Mouse (Mus musculus) forebrain, embryonic 14.5 days (tissue): ENCODE data around the gene Traf3ip1. TPM values are rescaled to one million over a fixed set of nuclear protein-coding genes. Genes with fewer than 3 reads are reported as not detected.

Experiments
- ATAC-seq: fragments of 200-750 bp; cut with Nextera tagmentation; 2 replicates; pipeline ENCODE4 v1.8.0; 2017; ENCODE audit warnings: mild to moderate bottlenecking, moderate library complexity
- DNase-seq: peaks from one replicate; pipeline ENCODE4 v3.0.0-alpha.2; 2015; ENCODE audit warnings: low spot score
- H3K27ac ChIP-seq: fragments of 300-500 bp; sonication (generic); 2 replicates; pipeline ENCODE4 v1.5.1; 2014; ENCODE audit warnings: low read depth, mild to moderate bottlenecking, control low read depth, low read length, moderate library complexity
- H3K27me3 ChIP-seq: fragments of 300-500 bp; sonication (generic); replicated peaks from 2 replicates; pipeline ENCODE4 v1.6.1; 2014; ENCODE audit warnings: low read length, control low read depth, mixed read lengths; ENCODE audit not compliant: control insufficient read depth, insufficient read depth
- H3K36me3 ChIP-seq: fragments of 300-500 bp; sonication (generic); 2 replicates; pipeline ENCODE4 v1.6.1; 2014; ENCODE audit warnings: low read length, control low read depth; ENCODE audit not compliant: control insufficient read depth, insufficient read depth
- H3K4me1 ChIP-seq: fragments of 300-500 bp; sonication (generic); 2 replicates; pipeline ENCODE4 v1.6.1; 2014; ENCODE audit warnings: antibody characterized with exemption, low read length, control low read depth; ENCODE audit not compliant: control insufficient read depth, insufficient read depth
- H3K4me2 ChIP-seq: fragments of 300-500 bp; sonication (generic); 2 replicates; pipeline ENCODE4 v1.6.1; 2014; ENCODE audit warnings: mild to moderate bottlenecking, control low read depth, low read length
- H3K4me3 ChIP-seq: fragments of 300-500 bp; sonication (generic); 2 replicates; pipeline ENCODE4 v1.5.1; 2014; ENCODE audit warnings: low read depth, low read length, control low read depth
- H3K9ac ChIP-seq: fragments of 300-500 bp; sonication (generic); 2 replicates; pipeline ENCODE4 v1.6.1; 2014; ENCODE audit warnings: mild to moderate bottlenecking, low read length, control low read depth, moderate library complexity
- H3K9me3 ChIP-seq: fragments of 300-500 bp; sonication (generic); replicated peaks from 2 replicates; pipeline ENCODE4 v1.6.1; 2016; ENCODE audit warnings: low read length, control low read depth, mixed read lengths; ENCODE audit not compliant: control insufficient read depth
- WGBS: fragments of 180-500 bp; shearing (Covaris S2); extraction: QIAGEN DNeasy Blood & Tissue Kit; methylation state at CpG from one replicate; pipeline ENCODE4 v1.1.7; 2014; 5-methylcytosine and 5-hydroxymethylcytosine counted together
- polyA plus RNA-seq: library from polyadenylated mRNA; unstranded; fragments of >200 nt; fragmentation: Nextera tagmentation; extraction: Ambion mirVana; gene quantifications from 2 replicates; pipeline ENCODE4 v1.2.1, GENCODE M21; 2014

The Traf3ip1 gene
- polyA plus RNA-seq, 1 experiment from 2014 or later, result 6.5 TPM

- ATAC-seq (no peak), DNase-seq (no peak)
- H3K27me3 ChIP-seq, result no peaks in the 10 kb centered on the region
- H3K27ac ChIP-seq, result no peak overlapping the region
- WGBS, result 66% methylated on average over 2 of the region's 2 CpGs
- no peak overlapping the region for H3K4me3 ChIP-seq
- H3K4me2 ChIP-seq, result no peak overlapping the region
- peaks cover 9% of the 10 kb centered on the region; the same call in 1 of the 2 replicates for H3K36me3 ChIP-seq
- no peak overlapping the region for H3K9ac ChIP-seq
- no peaks in the 10 kb centered on the region for H3K9me3 ChIP-seq
- no peaks in the 10 kb centered on the region for H3K4me1 ChIP-seq
Measured at GRCm38 (mm10) chr1:91533483-91533882, 39.0 kb downstream of the Traf3ip1 start.

DNA sequence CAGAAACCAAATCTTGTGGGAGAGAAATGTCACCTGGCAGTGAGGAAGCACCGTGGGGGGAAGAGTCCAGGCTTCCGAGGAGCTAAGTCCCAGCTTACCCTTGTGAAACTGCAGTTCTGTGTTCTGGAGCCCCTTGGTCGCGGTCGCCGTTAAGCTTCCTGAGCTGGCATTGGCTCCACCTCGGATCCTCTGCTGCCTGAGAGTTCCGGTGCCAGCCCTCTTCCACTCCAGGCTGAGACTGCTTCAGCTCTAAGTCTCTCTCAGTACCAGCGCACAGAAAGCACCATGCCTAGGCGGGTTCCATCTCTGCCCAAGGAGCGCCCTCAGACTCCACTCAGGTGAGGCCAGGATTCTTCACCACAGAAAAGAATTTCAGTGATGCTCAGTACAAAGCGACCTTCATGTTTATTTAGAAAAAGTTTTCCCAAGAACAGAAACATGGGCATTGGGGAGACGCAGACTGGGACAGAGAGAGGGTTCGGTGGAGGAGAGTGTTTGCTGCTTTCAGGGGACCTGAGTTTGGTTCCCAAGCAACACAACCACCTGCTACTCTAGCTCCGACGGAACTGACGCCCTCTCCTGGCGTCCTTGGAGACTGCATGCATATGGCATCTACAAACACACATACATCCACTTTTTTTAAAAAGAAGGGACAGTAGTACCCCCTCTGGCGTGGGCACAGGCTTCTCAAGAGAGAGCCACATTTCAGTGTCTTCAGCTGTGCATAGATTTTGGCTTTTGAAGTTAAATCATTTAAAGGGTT lies 39.7 kb downstream of the Traf3ip1 start:
- no peaks in the 10 kb centered on the region for H3K9me3 ChIP-seq
- ATAC-seq (no peak), DNase-seq (no peak)
- 0 out of 2 replicates have a peak, but pooled peaks cover 4% of the 10 kb centered on the region for H3K27me3 ChIP-seq
- no peak overlapping the region for H3K27ac ChIP-seq
- H3K4me1 ChIP-seq, result no peaks in the 10 kb centered on the region
- H3K4me2 ChIP-seq, result no peak overlapping the region
- WGBS, result 83% methylated on average over 19 of the region's 19 CpGs
- no peak overlapping the region for H3K9ac ChIP-seq
- H3K36me3 ChIP-seq, result 0 out of 2 replicates have a peak, but pooled peaks cover 5% of the 10 kb centered on the region
- no peak overlapping the region for H3K4me3 ChIP-seq

DNA sequence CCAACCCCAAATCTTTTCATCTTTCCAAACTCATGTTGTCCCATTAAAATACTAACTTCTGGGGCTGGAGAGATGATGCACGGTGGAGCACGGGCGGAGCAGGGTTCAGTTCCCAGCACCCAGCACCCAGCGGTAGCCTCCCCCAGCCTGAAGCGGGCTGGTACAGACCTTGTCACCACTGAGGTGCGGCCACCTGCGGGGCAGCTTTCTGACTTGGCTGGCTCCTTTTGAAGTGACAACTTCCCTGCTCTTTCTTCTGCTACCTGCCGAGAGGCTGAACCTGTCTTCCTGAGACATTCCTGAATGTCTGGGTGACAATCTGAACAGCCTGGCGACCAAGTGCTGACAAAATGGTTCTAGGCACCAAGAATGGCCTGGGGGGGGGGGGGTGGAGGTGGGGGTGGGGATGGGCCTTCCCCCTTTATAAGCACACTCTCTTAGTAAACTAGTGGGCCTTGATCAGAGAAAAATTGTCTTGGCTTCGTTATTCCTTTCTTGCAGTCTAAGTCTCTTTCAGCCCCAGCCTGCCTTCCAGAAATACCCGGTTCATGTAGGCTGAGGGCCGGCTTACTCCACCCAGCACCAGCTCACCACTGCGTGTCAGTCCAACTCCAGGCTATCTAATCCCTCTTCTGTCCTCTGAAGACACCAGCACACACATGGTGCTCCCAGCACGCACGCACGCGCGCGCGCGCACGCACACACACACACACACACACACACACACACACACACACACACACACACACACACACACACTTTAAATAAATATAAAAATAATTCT lies 43.5 kb downstream of the Traf3ip1 start:
- no peak for ATAC-seq
- Histone ChIP-seq H3K4me3 (no peak overlapping the region), H3K27me3 (peaks cover 12% of the 10 kb centered on the region; the same call in 1 of the 2 replicates), H3K9me3 (no peaks in the 10 kb centered on the region), H3K36me3 (no peaks in the 10 kb centered on the region), H3K4me2 (no peak overlapping the region), H3K27ac (no peak overlapping the region), H3K4me1 (peaks cover 9% of the 10 kb centered on the region), H3K9ac (no peak overlapping the region)
- DNase-seq, result no peak
- 16% methylated on average over 22 of the region's 22 CpGs for WGBS

DNA sequence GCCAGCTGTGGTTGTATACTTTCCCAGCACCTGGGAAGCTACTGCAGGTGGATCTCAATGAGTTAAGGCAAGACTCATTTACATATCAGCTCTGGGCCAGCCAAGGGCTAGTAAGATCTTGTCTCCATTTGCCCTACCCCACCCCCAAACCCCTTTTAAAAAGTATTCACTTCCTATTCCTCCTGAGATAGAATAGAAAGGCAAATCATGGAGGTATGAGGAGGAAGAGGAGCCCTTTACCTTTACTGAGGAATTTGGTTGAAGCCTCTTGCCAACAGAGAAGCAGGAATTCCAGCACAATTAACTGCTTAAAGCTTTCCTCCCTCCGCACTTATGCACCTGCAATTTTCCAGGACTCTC lies 44.1 kb downstream of the Traf3ip1 start:
- no peak overlapping the region for H3K27ac ChIP-seq
- no peak overlapping the region for H3K4me3 ChIP-seq
- H3K27me3 ChIP-seq, result peaks cover 12% of the 10 kb centered on the region; the same call in 1 of the 2 replicates
- H3K4me2 ChIP-seq, result no peak overlapping the region
- DNase-seq (no peak), ATAC-seq (no peak)
- H3K36me3 ChIP-seq, result no peaks in the 10 kb centered on the region
- H3K9me3 ChIP-seq, result no peaks in the 10 kb centered on the region
- WGBS, result 33% methylated on average over 1 of the region's 1 CpGs
- no peak overlapping the region for H3K9ac ChIP-seq
- peaks cover 9% of the 10 kb centered on the region for H3K4me1 ChIP-seq

GRCm38 (mm10) chr1:91539246-91539645 lies 44.8 kb downstream of the Traf3ip1 start:
- DNase-seq (no peak), ATAC-seq (no peak)
- peaks cover 12% of the 10 kb centered on the region; the same call in 1 of the 2 replicates for H3K27me3 ChIP-seq
- no peaks in the 10 kb centered on the region for H3K36me3 ChIP-seq
- H3K9me3 ChIP-seq, result no peaks in the 10 kb centered on the region
- no peak overlapping the region for H3K9ac ChIP-seq
- peak overlapping the region; percentile 67; the same call in 1 of the 2 replicates for H3K4me3 ChIP-seq
- peaks cover 9% of the 10 kb centered on the region for H3K4me1 ChIP-seq
- H3K27ac ChIP-seq, result no peak overlapping the region
- H3K4me2 ChIP-seq, result peak overlapping the region; percentile 97
- 35% methylated on average over 6 of the region's 6 CpGs for WGBS

- peaks cover 9% of the 10 kb centered on the region for H3K4me1 ChIP-seq
- peaks cover 4% of the 10 kb centered on the region for H3K36me3 ChIP-seq
- ATAC-seq (no peak; the same call in 1 of the 2 replicates), DNase-seq (peak; percentile 24)
- no peak overlapping the region for H3K27ac ChIP-seq
- no peaks in the 10 kb centered on the region for H3K9me3 ChIP-seq
- peaks cover 12% of the 10 kb centered on the region; the same call in 1 of the 2 replicates for H3K27me3 ChIP-seq
- H3K4me3 ChIP-seq, result peak overlapping the region; percentile 67
- H3K4me2 ChIP-seq, result peak overlapping the region; percentile 97
- WGBS, result 1% methylated on average over 22 of the region's 22 CpGs
- peak overlapping the region; percentile 87 for H3K9ac ChIP-seq
Measured at GRCm38 (mm10) chr1:91539704-91540270, 45.3 kb downstream of the Traf3ip1 start.

DNA sequence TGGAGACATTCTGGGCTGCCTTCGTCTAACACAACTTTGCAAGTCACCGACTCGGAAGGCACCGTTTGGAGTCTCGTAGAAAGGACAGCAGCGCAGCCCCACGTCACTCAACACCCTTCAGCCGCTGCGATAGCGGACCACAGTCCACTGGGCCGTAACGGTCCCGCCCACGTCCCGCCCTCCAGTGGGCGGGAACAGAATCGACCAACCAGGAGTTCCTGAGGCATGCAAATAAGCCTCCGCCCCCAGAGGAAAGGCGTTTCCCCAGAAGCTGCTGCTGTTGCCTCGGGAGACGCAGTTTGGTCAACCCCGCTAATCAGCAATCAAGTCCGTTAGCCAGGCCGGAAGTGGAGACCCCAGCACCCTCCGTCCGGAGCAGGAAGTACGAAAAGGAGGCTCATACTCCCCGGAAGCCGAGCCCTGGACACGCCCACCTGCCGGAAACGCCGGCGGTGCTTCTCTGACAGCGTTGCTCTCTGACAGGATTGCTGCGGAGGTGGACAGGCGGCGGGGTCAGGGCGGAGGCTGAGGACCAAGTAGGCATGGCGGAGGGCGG lies 45.9 kb downstream of the Traf3ip1 start, which contains the start of gene Asb1:
TSS of gene Asb1 (plus strand) at position 274 of the 556 bp plus-strand sequence.
- no peaks in the 10 kb centered on the region for H3K9me3 ChIP-seq
- ATAC-seq (peak; percentile 97), DNase-seq (peak; percentile 98)
- H3K27me3 ChIP-seq, result peaks cover 12% of the 10 kb centered on the region; the same call in 1 of the 2 replicates
- peak within 1 kb of the TSS; percentile 87 for H3K9ac ChIP-seq
- peaks cover 9% of the 10 kb centered on the region for H3K4me1 ChIP-seq
- H3K36me3 ChIP-seq, result peaks cover 9% of the 10 kb centered on the region
- under 1% methylated on average over 41 of the region's 41 CpGs for WGBS
- H3K4me3 ChIP-seq, result peak within 1 kb of the TSS; percentile 67
- no peak within 1 kb of the TSS; the same call in 1 of the 2 replicates for H3K27ac ChIP-seq
- peak within 1 kb of the TSS; percentile 97 for H3K4me2 ChIP-seq

DNA sequence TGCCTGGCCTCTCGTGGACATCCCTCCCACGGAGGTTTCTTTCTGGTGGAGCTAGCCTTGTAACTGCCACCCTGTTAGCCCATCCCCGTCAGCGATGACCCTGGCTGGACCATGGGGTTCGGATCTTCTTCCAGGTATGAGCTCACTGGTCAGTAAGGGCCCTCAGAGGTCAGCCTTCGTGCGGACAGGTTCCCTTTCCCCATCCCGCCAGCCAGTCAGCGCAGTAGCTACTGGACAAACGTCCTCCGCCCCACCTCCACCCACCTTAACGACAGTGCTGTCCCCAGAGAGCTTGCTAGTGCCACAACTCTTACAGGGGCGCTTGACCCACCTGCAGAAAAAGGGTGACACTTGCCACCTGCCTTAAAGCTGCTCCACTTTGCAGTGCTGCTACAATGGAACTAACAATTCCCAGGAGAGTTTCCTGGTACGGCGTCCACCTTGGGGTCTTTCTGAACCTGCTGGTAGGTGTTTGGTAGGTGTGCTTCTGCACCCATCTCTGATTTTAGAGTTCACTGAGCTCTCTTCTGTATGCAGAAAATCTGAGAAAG lies 46.7 kb downstream of the Traf3ip1 start:
- peaks cover 9% of the 10 kb centered on the region for H3K4me1 ChIP-seq
- no peak overlapping the region for H3K27ac ChIP-seq
- H3K4me2 ChIP-seq, result peak overlapping the region; percentile 97
- no peak for DNase-seq
- peak overlapping the region; percentile 87 for H3K9ac ChIP-seq
- H3K4me3 ChIP-seq, result peak overlapping the region; percentile 67
- ATAC-seq, result no peak
- H3K9me3 ChIP-seq, result no peaks in the 10 kb centered on the region
- H3K36me3 ChIP-seq, result peaks cover 15% of the 10 kb centered on the region
- WGBS, result 12% methylated on average over 15 of the region's 15 CpGs
- H3K27me3 ChIP-seq, result peaks cover 12% of the 10 kb centered on the region; the same call in 1 of the 2 replicates
